Mouse (Mus musculus) forebrain, embryonic 16.5 days (tissue): Measurements from ENCODE around the gene Stra6. TPM values are rescaled to one million over a fixed set of nuclear protein-coding genes. Genes with fewer than 3 reads are reported as not detected.

Experiments used
- ATAC-seq: fragments of 200-750 bp; cut with Nextera tagmentation; 2 replicates; pipeline ENCODE4 v1.8.0; 2017; ENCODE audit warnings: mild to moderate bottlenecking, moderate library complexity
- H3K27ac ChIP-seq: fragments of 300-500 bp; sonication (generic); 2 replicates; pipeline ENCODE4 v1.5.1; 2014; ENCODE audit warnings: low read length, control low read depth
- H3K27me3 ChIP-seq: fragments of 300-500 bp; sonication (generic); replicated peaks from 2 replicates; pipeline ENCODE4 v1.6.1; 2014; ENCODE audit warnings: low read length; ENCODE audit not compliant: control insufficient read depth, insufficient read depth
- H3K36me3 ChIP-seq: fragments of 300-500 bp; sonication (generic); 2 replicates; pipeline ENCODE4 v1.6.1; 2014; ENCODE audit not compliant: control insufficient read depth, insufficient read depth
- H3K4me1 ChIP-seq: fragments of 300-500 bp; sonication (generic); replicated peaks from 2 replicates; pipeline ENCODE4 v1.6.1; 2014; ENCODE audit warnings: low read length; ENCODE audit not compliant: control insufficient read depth, insufficient read depth
- H3K4me2 ChIP-seq: fragments of 300-500 bp; sonication (generic); 2 replicates; pipeline ENCODE4 v1.6.1; 2014; ENCODE audit warnings: mild to moderate bottlenecking, low read length, control low read depth
- H3K4me3 ChIP-seq: fragments of 300-500 bp; sonication (generic); replicated peaks from 2 replicates; pipeline ENCODE4 v1.5.1; 2014; ENCODE audit warnings: mild to moderate bottlenecking, low read length, control low read depth
- H3K9ac ChIP-seq: fragments of 300-500 bp; sonication (generic); replicated peaks from 2 replicates; pipeline ENCODE4 v1.6.1; 2014; ENCODE audit warnings: low read depth, low read length, control low read depth
- H3K9me3 ChIP-seq: fragments of 300-500 bp; sonication (generic); 2 replicates; pipeline ENCODE4 v1.6.1; 2016; ENCODE audit warnings: low read length; ENCODE audit not compliant: control insufficient read depth
- WGBS: fragments of 180-500 bp; shearing (Covaris S2); extraction: QIAGEN DNeasy Blood & Tissue Kit; methylation state at CpG from one replicate; pipeline ENCODE4 v1.1.7; 2014; 5-methylcytosine and 5-hydroxymethylcytosine counted together
- polyA plus RNA-seq: library from polyadenylated mRNA; unstranded; fragments of >200 nt; fragmentation: Nextera tagmentation; extraction: Ambion mirVana; gene quantifications from 2 replicates; pipeline ENCODE4 v1.2.1, GENCODE M21; 2015

The Stra6 gene
- polyA plus RNA-seq, 1 experiment from 2014 or later: 11.7 TPM

DNA sequence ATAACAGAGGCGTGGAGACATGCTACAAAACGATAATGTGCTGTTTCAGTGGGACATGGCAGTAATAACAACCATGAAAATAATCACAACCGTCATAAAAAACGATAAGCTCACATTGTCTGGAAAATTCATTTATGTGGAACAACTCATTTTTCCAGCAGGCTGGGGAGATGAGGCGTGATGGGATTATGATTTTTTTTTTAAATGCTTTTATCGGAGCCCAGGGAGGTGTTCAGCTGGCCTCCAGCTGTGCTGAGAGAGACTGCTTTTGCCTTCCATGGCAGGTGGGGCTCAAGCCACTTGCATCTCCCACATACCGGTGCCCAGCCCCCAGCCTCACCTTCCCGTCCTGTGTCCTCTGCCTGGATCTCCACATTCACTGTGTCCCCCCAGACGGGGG lies 22.6 kb downstream of the Stra6 start:
- H3K9me3 ChIP-seq: no peaks in the 10 kb centered on the region
- no peak overlapping the region for H3K9ac ChIP-seq
- H3K4me2 ChIP-seq: no peak overlapping the region
- WGBS: 32% methylated on average over 9 of the region's 9 CpGs
- H3K36me3 ChIP-seq: no peaks in the 10 kb centered on the region
- no peak overlapping the region for H3K27ac ChIP-seq
- H3K27me3 ChIP-seq: no peaks in the 10 kb centered on the region
- no peak for ATAC-seq
- H3K4me1 ChIP-seq: peaks cover 44% of the 10 kb centered on the region
- H3K4me3 ChIP-seq: no peak overlapping the region

DNA sequence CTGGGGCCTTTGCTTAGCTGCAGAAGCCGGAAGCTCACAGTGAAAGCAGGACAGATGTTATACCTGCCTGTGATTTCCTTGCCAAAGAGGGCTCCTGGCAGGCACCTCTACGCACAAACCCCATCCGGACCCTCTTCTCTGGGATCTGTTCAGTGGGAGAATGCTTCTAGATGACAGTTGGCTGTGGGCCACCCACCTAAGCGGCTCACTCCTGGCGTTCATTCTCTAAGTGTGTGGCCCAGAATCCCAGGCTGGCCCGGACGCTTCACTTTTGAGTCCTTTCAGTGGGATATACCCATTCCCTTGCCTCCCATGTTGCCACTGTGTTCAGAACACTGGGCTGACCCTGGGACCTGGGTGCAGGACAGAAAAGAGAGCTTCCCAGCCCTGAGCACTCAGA lies 23.3 kb downstream of the Stra6 start:
- no peak for ATAC-seq
- H3K9me3 ChIP-seq: no peaks in the 10 kb centered on the region
- 0 out of 2 replicates have a peak overlapping the region, but pooled peaks have one; percentile 9 for H3K27ac ChIP-seq
- WGBS: 30% methylated on average over 7 of the region's 7 CpGs
- H3K4me2 ChIP-seq: no peak overlapping the region
- no peaks in the 10 kb centered on the region for H3K36me3 ChIP-seq
- no peak overlapping the region for H3K4me3 ChIP-seq
- peaks cover 48% of the 10 kb centered on the region for H3K4me1 ChIP-seq
- H3K9ac ChIP-seq: no peak overlapping the region
- no peaks in the 10 kb centered on the region for H3K27me3 ChIP-seq

DNA sequence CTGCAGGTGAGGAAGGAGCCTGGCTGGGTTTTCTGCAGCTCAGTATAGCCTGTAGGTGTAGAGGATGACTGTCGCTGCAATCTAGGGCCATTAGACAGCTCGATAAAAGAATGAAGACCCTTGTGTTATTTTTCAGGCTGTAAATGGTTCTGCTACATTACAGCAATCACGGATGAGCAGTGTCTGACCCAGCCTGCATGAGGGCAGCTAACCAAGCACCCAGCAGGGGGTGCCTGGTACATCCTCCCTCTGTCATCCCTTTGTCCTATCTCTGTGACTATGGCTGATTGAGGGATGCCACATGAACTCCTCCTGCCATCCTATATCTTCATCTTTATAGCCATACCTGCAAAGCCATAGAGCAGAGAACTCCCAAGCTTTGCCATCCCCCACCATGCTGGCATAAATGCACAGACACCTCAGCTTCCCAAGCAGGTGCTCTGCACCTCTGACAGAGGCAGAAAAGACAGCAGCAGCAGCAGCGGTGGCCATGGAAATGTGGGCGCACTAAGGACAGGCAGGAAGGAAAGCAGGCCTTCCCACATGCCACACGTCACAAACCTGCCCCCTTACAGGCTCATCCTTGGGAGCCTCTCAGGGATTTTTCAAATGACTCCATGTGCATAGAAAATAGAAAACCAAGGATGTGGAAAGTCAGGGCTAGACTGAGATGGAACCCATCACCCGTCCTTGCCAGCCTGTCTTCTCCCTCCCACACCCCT lies 23.9 kb downstream of the Stra6 start:
- H3K9ac ChIP-seq: no peak overlapping the region
- ATAC-seq: no peak
- peak overlapping the region; percentile 24 for H3K27ac ChIP-seq
- peaks cover 54% of the 10 kb centered on the region for H3K4me1 ChIP-seq
- H3K36me3 ChIP-seq: no peaks in the 10 kb centered on the region
- 70% methylated on average over 7 of the region's 7 CpGs for WGBS
- H3K4me3 ChIP-seq: no peak overlapping the region
- H3K27me3 ChIP-seq: no peaks in the 10 kb centered on the region
- no peaks in the 10 kb centered on the region for H3K9me3 ChIP-seq
- H3K4me2 ChIP-seq: no peak overlapping the region

DNA sequence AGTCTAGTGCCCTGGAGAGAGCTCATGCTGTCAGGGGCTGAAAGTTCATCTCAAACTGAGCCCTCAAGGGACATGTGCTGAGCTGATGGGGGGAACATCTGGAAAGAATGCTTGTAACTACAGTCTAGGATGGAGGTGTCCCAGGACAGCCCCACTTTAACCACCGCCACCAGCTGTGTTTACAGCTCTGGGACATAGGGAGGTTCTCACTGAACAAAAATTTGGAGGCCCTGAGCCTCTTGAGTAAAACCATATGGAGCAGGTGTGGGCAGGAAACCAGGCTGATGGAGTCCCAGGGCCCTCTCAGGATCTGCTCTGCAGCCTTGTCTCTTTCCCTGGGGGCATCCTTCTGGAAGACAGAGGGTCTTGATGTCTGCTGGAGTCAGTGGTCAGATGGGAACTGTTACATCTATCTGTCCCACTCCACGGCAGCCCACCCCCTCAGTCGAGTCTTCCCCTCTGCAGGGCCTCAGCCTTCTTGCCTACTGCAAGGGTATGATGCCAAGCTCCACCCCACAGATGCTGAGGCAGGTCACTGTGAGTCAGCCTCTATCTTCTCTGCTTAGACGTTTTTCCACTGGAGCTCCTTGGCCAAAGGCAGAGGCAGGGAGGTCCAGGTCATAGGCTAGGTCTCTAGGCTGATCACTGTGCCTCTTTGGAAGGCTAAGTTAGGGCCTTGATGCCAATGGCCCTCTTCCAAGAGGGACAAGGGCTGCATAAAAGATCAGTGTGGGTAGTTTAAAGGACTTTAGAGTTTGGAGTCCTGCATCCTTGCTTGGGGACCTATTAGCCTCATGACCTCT lies 28.2 kb downstream of the Stra6 start:
- WGBS: 62% methylated on average over 4 of the region's 4 CpGs
- Histone ChIP-seq H3K4me1 (peaks cover 37% of the 10 kb centered on the region), H3K36me3 (no peaks in the 10 kb centered on the region), H3K4me2 (no peak overlapping the region), H3K27me3 (no peaks in the 10 kb centered on the region), H3K9me3 (no peaks in the 10 kb centered on the region), H3K4me3 (no peak overlapping the region), H3K27ac (no peak overlapping the region), H3K9ac (no peak overlapping the region)
- no peak for ATAC-seq

DNA sequence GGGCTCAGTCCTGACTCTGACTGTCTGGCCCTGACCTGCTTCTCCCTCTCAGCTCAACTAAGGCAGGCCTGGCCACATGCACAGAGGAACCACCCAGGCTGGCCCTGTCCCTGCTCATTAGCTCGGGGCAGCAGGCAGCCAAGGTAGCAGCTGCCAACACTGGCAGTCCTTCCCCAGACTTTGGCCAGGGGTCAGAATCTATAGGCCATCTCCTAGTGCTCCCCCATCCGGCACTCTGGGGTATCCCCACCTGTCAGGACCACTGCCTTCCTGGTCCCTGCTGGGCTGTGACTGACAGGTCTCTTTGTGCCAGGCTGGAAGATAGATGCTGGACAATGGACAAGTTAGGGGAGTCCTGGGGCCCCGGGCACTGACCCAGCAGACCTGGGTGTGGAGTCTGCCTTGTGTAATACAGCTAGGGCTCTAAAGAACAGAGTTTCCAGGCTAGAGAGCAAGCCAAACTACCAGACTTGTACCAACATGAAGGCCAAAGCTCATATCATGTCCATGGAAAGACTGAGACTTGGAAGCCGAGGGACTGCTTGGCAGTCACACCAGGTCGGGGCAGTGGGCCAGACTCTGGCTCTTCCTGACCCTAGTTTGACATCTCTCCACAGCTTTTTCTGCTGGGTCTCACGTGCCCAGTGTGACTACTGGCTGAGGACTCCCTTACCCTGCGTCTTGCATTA lies 29.1 kb downstream of the Stra6 start:
- H3K4me1 ChIP-seq: peaks cover 38% of the 10 kb centered on the region
- WGBS: 54% methylated on average over 7 of the region's 7 CpGs
- H3K36me3 ChIP-seq: no peaks in the 10 kb centered on the region
- peak; percentile 20; the same call in 1 of the 2 replicates for ATAC-seq
- H3K9ac ChIP-seq: no peak overlapping the region
- no peak overlapping the region for H3K4me2 ChIP-seq
- no peak overlapping the region for H3K4me3 ChIP-seq
- H3K9me3 ChIP-seq: no peaks in the 10 kb centered on the region
- H3K27ac ChIP-seq: no peak overlapping the region
- H3K27me3 ChIP-seq: no peaks in the 10 kb centered on the region

DNA sequence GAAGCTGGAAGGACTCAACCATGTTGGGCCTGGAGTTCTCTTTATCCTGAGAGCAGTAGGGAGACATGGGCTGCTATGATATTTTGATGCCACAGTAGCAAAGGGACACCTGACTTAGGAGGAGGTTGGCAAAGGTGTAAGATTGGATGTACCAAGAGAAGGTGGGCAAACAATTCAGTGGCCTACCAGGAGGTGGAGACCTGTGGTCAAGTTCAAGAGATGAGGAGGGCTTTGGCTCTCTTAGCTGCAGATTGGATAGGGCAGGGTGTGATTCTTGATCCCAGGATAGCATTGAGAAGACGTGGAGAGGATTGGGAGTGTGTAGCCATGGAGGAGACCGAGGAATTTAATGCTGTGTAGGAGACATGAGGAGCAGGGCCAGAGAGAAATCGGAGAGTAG lies 30.2 kb downstream of the Stra6 start:
- H3K9me3 ChIP-seq: no peaks in the 10 kb centered on the region
- H3K4me3 ChIP-seq: no peak overlapping the region
- H3K4me2 ChIP-seq: no peak overlapping the region
- WGBS: 73% methylated on average over 3 of the region's 3 CpGs
- no peak for ATAC-seq
- no peaks in the 10 kb centered on the region for H3K36me3 ChIP-seq
- no peaks in the 10 kb centered on the region for H3K27me3 ChIP-seq
- H3K9ac ChIP-seq: no peak overlapping the region
- peaks cover 38% of the 10 kb centered on the region for H3K4me1 ChIP-seq
- H3K27ac ChIP-seq: no peak overlapping the region

DNA sequence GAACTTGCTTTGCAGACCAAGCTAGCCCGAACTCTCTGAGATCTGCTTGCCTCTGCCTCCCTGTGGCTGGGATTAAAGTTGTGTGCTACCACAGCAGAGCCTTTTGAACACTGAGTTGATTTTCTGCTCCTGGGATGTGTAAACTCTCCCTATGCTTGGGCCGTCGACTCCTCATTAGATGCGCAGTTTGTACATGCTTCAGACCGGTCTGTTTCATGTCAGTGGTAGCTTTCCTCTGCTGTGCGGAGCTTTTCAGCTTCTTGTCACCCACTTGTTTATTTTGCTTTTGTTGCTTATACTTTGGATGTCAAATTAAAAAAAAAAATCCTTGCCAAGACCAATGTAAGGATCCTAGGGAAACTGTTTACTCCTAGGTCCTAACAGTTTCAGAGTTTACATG lies 32.4 kb downstream of the Stra6 start:
- Histone ChIP-seq H3K4me3 (no peak overlapping the region), H3K4me2 (no peak overlapping the region), H3K27ac (peak overlapping the region; percentile 80), H3K27me3 (no peaks in the 10 kb centered on the region), H3K9ac (no peak overlapping the region), H3K9me3 (no peaks in the 10 kb centered on the region), H3K4me1 (peaks cover 52% of the 10 kb centered on the region), H3K36me3 (no peaks in the 10 kb centered on the region)
- ATAC-seq: no peak
- WGBS: 55% methylated on average over 6 of the region's 6 CpGs

DNA sequence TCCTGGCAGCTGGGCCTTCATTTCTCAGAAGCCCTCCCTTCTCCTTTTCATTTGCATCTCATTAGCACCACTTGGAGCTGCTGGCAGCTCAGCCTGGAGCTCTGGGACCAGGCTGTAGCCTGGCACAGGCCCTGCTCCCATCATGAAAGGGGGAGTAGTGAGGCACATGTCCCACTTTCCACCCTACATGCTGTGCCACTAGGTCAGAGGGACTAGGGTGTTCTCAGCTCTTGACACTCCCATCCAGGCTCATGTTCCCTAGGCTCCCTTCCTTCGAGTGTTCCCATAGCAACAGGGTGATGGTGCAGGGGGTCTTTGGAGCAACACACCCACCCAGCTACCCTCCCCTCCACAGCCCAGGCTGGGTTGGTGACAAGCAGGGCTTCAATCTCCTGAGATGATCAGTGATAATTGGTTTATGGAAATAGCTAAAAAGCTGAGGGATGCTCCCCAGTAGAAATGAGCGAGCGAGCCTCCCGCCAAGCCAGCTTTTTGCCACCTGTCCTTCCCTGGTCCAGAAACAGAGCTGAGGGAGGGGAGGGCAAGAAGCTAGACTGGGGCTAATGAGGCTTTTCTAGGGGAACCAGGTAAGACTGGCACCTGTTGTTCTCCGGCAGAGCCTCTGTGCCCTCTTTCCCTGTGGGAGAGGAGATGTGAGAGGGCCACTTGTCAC lies 33.2 kb downstream of the Stra6 start:
- 23% methylated on average over 5 of the region's 5 CpGs for WGBS
- peak; percentile 93 for ATAC-seq
- H3K4me1 ChIP-seq: peaks cover 48% of the 10 kb centered on the region
- H3K27me3 ChIP-seq: no peaks in the 10 kb centered on the region
- no peak overlapping the region for H3K9ac ChIP-seq
- H3K9me3 ChIP-seq: no peaks in the 10 kb centered on the region
- H3K4me2 ChIP-seq: no peak overlapping the region
- H3K4me3 ChIP-seq: no peak overlapping the region
- H3K27ac ChIP-seq: peak overlapping the region; percentile 80
- no peaks in the 10 kb centered on the region for H3K36me3 ChIP-seq
